Mouse (Mus musculus) lung, embryonic 14.5 days (tissue): ENCODE measurements around the gene L3mbtl3. TPM values are rescaled to one million over a fixed set of nuclear protein-coding genes. Genes with fewer than 3 reads are reported as not detected.

ENCODE experiments used
- ATAC-seq: fragments of 200-750 bp; cut with Nextera tagmentation; 2 replicates; pipeline ENCODE4 v1.8.0; 2017; ENCODE audit warnings: mild to moderate bottlenecking, moderate TSS enrichment, moderate library complexity; ENCODE audit not compliant: insufficient read depth
- DNase-seq: peaks from one replicate; pipeline ENCODE4 v3.0.0-alpha.2; 2015
- H3K27ac ChIP-seq: fragments of 300-500 bp; sonication (generic); 2 replicates; pipeline ENCODE4 v1.5.1; 2014; ENCODE audit warnings: low read depth, mild to moderate bottlenecking, moderate library complexity
- H3K27me3 ChIP-seq: fragments of 300-500 bp; sonication (generic); 2 replicates; pipeline ENCODE4 v1.6.1; 2014; ENCODE audit warnings: low read length, control low read depth; ENCODE audit not compliant: insufficient read depth
- H3K36me3 ChIP-seq: fragments of 300-500 bp; sonication (generic); 2 replicates; pipeline ENCODE4 v1.6.1; 2014; ENCODE audit warnings: control low read depth; ENCODE audit not compliant: insufficient read depth
- H3K4me1 ChIP-seq: fragments of 300-500 bp; sonication (generic); 2 replicates; pipeline ENCODE4 v1.6.1; 2014; ENCODE audit warnings: antibody characterized with exemption, control low read depth; ENCODE audit not compliant: insufficient read depth
- H3K4me2 ChIP-seq: fragments of 300-500 bp; sonication (generic); 2 replicates; pipeline ENCODE4 v1.6.1; 2014; ENCODE audit warnings: mild to moderate bottlenecking
- H3K4me3 ChIP-seq: fragments of 300-500 bp; sonication (generic); 2 replicates; pipeline ENCODE4 v1.5.1; 2014; ENCODE audit warnings: low read depth, low read length
- H3K9ac ChIP-seq: fragments of 300-500 bp; sonication (generic); 2 replicates; pipeline ENCODE4 v1.6.1; 2014
- H3K9me3 ChIP-seq: fragments of 300-500 bp; sonication (generic); 2 replicates; pipeline ENCODE4 v1.6.1; 2016; ENCODE audit warnings: low read depth, low read length, control low read depth
- CTCF ChIP-seq: IDR thresholded peaks from 2 replicates; pipeline ENCODE4 v1.5.1; 2016; ENCODE audit warnings: antibody characterized with exemption, low read depth
- WGBS: fragments of 180-500 bp; shearing (Covaris S2); extraction: QIAGEN DNeasy Blood & Tissue Kit; methylation state at CpG from one replicate; pipeline ENCODE4 v1.1.7; 2014; 5-methylcytosine and 5-hydroxymethylcytosine counted together
- polyA plus RNA-seq: library from polyadenylated mRNA; unstranded; fragments of >200 nt; fragmentation: Nextera tagmentation; extraction: Ambion mirVana; gene quantifications from 2 replicates; pipeline ENCODE4 v1.2.1, GENCODE M21; 2014

L3mbtl3 gene
- polyA plus RNA-seq, 1 experiment from 2014 or later, result 19.7 TPM

DNA sequence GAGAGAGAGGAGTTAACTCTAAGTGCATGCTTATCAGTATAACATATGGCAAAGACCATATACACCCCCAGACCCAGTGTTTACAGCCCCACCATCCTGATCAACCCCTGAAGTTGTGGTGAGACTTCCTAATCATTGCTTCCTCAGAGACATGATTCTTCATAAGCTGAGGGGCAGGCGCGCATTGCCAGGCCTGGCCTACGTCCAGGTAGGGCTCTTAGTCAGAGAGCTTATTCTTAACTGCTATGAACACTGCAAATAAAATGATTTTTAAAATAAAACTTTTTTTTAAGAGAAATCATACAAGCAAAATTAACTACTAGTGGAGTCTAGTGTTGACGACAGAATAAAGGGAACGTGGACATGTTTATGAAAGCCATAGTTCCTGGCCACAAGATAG is 17.5 kb downstream of the L3mbtl3 start:
- no peak for TF ChIP-seq CTCF
- no peak for DNase-seq
- H3K27me3 ChIP-seq, result no peaks in the 10 kb centered on the region
- no peak overlapping the region for H3K9ac ChIP-seq
- H3K9me3 ChIP-seq, result 0 out of 2 replicates have a peak, but pooled peaks cover 3% of the 10 kb centered on the region
- ATAC-seq, result no peak
- H3K4me2 ChIP-seq, result no peak overlapping the region
- no peaks in the 10 kb centered on the region for H3K36me3 ChIP-seq
- 86% methylated on average over 5 of the region's 5 CpGs for WGBS
- no peaks in the 10 kb centered on the region for H3K4me1 ChIP-seq
- H3K4me3 ChIP-seq, result no peak overlapping the region
- H3K27ac ChIP-seq, result no peak overlapping the region

DNA sequence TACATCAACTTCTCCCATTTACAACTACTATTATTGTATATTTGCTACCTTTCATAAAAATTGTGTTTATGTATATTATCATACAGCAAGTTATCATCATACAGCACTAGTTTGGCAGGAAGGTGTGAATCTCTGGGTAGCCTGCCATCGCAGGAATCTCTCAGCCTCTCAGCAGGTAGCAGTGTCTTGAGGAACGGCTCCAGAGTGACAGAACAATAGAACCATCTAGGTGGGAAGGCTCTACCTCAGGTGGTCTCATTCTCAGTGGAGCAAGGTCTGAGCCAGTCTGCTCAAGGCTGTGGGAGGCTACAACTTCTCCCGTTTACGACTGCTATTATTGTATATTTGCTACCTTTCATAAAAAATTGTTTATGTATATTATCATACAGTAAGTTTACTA is 22.0 kb downstream of the L3mbtl3 start:
- no peak for DNase-seq
- Histone ChIP-seq H3K4me3 (no peak overlapping the region), H3K36me3 (peaks cover 10% of the 10 kb centered on the region; the same call in 1 of the 2 replicates), H3K9me3 (0 out of 2 replicates have a peak, but pooled peaks cover 3% of the 10 kb centered on the region), H3K27ac (no peak overlapping the region), H3K4me2 (no peak overlapping the region), H3K4me1 (no peaks in the 10 kb centered on the region), H3K27me3 (no peaks in the 10 kb centered on the region), H3K9ac (no peak overlapping the region)
- TF ChIP-seq CTCF, result no peak
- 74% methylated on average over 4 of the region's 4 CpGs for WGBS
- ATAC-seq, result no peak

DNA sequence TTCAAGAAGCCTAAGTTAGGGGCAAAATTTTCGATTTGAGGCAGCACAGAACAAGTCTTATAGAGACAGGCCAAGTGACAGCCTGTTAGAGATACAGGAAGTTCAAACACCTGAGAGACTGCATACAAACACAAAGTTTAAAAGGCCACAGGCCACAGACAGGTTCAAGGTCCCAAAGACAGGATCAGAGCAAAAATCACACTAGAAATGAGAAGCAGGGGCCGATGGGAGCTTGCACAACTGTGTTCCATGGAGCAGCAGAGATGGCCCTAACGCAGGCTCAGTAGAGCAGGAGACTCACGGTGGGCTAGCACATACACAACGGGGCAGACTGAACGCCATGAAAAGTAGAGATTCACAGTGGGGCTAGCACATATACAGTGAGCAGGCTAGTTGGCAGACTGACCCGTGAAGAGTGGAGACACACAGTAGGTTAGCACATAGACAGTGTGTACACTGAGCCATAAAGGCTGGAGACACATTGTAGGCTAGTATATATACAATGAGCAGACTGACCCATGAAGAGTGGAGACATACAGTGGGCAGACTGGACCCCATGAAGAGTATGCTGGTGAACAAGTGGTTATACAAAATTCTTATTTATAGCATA is 24.5 kb downstream of the L3mbtl3 start:
- peaks cover 14% of the 10 kb centered on the region; the same call in 1 of the 2 replicates for H3K36me3 ChIP-seq
- no peak for DNase-seq
- H3K4me1 ChIP-seq, result no peaks in the 10 kb centered on the region
- ATAC-seq, result no peak
- no peak overlapping the region for H3K4me2 ChIP-seq
- H3K27ac ChIP-seq, result no peak overlapping the region
- H3K9me3 ChIP-seq, result 0 out of 2 replicates have a peak, but pooled peaks cover 3% of the 10 kb centered on the region
- H3K27me3 ChIP-seq, result no peaks in the 10 kb centered on the region
- TF ChIP-seq CTCF, result no peak
- H3K9ac ChIP-seq, result no peak overlapping the region
- 87% methylated on average over 7 of the region's 7 CpGs for WGBS
- no peak overlapping the region for H3K4me3 ChIP-seq

DNA sequence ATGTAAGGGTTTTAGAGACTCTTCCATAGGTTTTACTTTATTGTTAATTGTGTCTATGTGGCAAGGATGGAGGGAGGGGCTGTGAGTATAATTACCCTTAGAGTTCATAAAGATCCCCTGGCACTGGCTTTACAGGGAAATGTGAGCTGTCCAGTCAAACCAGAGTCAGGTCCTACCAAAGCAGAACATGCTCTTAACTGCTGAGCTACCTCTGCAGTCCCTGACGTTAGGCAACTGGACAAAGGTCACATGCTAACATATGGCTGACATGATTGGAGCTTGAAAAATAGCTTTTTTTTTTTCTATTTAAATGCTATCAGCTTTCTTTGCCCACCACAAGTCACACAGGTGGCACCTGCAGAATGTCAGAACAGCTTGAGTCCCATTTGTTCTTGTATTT is 25.6 kb downstream of the L3mbtl3 start:
- Histone ChIP-seq H3K4me1 (no peaks in the 10 kb centered on the region), H3K36me3 (peaks cover 14% of the 10 kb centered on the region; the same call in 1 of the 2 replicates), H3K27ac (no peak overlapping the region), H3K4me3 (no peak overlapping the region), H3K4me2 (no peak overlapping the region), H3K27me3 (no peaks in the 10 kb centered on the region), H3K9me3 (no peaks in the 10 kb centered on the region), H3K9ac (no peak overlapping the region)
- TF ChIP-seq CTCF, result no peak
- WGBS, result 33% methylated on average over 1 of the region's 1 CpGs
- ATAC-seq, result no peak
- DNase-seq, result no peak

DNA sequence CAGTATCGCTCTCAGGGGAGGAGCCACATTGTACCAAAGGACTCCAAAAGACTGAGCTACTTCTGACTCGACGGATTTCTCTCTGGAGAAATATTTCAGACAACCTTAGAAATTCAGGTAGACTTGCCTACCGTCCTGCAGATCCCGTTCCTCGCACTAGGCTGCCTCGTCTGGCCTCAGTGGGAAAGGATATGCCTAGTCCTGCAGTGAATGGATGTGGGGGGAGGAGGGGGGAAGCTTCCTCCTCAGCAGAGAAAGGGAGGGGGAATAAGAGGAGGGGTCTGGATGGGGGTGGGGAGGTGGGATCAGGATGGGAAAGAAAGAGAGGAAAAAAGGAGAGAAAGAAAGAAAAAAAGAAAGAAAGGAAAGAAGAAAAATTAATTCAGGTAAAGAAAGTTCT is 28.2 kb downstream of the L3mbtl3 start:
- H3K4me3 ChIP-seq, result no peak overlapping the region
- H3K9me3 ChIP-seq, result no peaks in the 10 kb centered on the region
- no peak for TF ChIP-seq CTCF
- 43% methylated on average over 7 of the region's 7 CpGs for WGBS
- no peak overlapping the region for H3K4me2 ChIP-seq
- ATAC-seq (no peak), DNase-seq (no peak)
- H3K9ac ChIP-seq, result no peak overlapping the region
- H3K4me1 ChIP-seq, result no peaks in the 10 kb centered on the region
- no peaks in the 10 kb centered on the region for H3K27me3 ChIP-seq
- H3K27ac ChIP-seq, result no peak overlapping the region
- peaks cover 35% of the 10 kb centered on the region for H3K36me3 ChIP-seq

GRCm38 (mm10) chr10:26345879-26346278 is 29.9 kb downstream of the L3mbtl3 start:
- Histone ChIP-seq H3K4me1 (no peaks in the 10 kb centered on the region), H3K9me3 (no peaks in the 10 kb centered on the region), H3K4me3 (no peak overlapping the region), H3K27me3 (no peaks in the 10 kb centered on the region), H3K36me3 (peaks cover 38% of the 10 kb centered on the region), H3K4me2 (no peak overlapping the region), H3K27ac (no peak overlapping the region), H3K9ac (no peak overlapping the region)
- peak; percentile 39; the same call in 1 of the 2 replicates for TF ChIP-seq CTCF
- ATAC-seq (no peak), DNase-seq (peak; percentile 51)
- WGBS, result 67% methylated on average over 1 of the region's 1 CpGs

GRCm38 (mm10) chr10:26337896-26338503 is 37.8 kb downstream of the L3mbtl3 start:
- Histone ChIP-seq H3K27ac (no peak overlapping the region), H3K4me3 (no peak overlapping the region), H3K4me2 (no peak overlapping the region), H3K4me1 (no peaks in the 10 kb centered on the region), H3K36me3 (peaks cover 72% of the 10 kb centered on the region), H3K9me3 (no peaks in the 10 kb centered on the region), H3K9ac (no peak overlapping the region), H3K27me3 (no peaks in the 10 kb centered on the region)
- no peak for DNase-seq
- no peak for TF ChIP-seq CTCF
- WGBS, result 80% methylated on average over 23 of the region's 23 CpGs
- ATAC-seq, result no peak
